Mouse (Mus musculus): Measurements from ENCODE around the gene Ankrd13a.
"Not testable (repeated sequence)": the region's sequence is repeated elsewhere in the genome, so short reads cannot be mapped to it uniquely, and the experiment has no call there.

Gene Ankrd13a

DNA sequence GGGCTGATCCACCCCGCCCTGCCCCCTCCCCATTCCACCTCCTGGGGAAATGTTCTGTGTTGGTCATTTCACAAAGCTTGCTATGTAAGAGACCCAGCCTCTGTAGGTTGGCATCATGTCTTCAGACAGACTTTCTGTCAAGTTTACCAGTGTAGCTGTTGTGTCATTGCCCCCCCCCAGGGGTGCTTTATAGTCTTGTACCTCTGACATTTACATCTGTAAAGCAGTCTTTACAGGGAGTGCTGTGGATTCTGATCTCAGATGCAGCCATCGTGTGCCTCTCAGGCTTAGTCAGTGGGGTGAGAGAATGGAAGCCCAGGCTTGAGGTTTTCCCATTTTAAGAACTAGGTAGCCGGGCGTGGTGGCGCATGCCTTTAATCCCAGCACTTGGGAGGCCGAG lies 27.4 kb downstream of the Ankrd13a start:
- DNase-seq = no peak

DNA sequence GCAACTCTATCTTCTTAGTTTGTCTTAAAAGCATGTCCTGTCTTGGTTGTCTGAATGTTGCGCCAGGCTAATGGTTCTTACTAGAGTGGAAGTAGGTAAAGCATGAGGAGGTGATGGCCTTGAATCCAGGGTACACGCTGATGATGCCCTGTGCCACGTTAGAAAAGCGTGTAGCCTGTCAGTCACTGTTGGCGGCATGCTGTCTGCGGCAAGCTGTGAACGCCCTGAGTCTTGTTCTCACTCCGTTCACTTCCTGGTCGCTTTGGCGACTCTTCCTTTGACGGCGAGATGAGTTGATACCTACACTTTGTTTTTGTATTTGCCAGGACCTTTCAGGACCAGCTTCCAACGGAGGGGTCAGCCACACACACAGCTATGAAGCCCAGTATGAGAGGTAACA lies 28.8 kb downstream of the Ankrd13a start:
- DNase-seq = no peak

DNA sequence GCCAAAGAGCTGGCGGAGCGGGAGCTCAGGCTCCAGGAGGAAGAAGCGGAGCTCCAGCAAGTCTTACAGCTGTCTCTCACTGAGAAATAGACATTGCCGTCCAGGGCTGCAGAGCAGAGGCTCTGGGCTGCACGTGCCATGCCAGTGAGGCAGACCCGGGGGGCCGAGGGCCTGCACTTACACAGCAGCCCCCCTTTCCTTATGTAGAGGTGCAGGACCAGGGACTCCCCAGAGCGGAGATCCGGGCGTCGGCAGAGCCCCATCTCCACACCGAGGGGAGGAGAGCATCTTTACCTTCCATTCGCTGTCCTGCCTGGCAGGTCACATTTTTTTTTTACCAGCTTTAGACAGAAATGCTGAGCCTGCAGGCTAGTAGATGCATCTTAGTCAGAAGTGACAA lies 29.9 kb downstream of the Ankrd13a start:
- DNase-seq = no peak

DNA sequence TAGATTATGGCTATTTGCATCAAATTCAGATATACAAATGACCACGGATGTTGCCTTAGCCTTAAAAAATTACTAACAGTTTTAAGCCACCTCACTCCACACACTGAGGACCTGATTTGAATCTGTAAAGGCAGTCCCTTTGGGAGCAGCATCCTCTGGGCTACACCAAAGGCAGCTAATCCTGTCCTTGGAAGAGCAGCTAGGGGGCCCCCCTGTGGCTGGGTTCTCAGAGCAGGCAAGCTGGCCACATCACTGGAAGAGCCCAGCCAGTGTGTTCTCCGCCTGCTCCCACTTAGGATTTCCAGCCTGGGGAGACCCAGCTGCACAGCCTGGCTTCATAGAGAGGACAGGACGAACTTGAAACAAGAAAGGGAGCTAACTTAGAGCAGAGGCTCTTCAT lies 30.5 kb downstream of the Ankrd13a start:
- peak in 1 of 2 experiments; percentile 46 for DNase-seq

DNA sequence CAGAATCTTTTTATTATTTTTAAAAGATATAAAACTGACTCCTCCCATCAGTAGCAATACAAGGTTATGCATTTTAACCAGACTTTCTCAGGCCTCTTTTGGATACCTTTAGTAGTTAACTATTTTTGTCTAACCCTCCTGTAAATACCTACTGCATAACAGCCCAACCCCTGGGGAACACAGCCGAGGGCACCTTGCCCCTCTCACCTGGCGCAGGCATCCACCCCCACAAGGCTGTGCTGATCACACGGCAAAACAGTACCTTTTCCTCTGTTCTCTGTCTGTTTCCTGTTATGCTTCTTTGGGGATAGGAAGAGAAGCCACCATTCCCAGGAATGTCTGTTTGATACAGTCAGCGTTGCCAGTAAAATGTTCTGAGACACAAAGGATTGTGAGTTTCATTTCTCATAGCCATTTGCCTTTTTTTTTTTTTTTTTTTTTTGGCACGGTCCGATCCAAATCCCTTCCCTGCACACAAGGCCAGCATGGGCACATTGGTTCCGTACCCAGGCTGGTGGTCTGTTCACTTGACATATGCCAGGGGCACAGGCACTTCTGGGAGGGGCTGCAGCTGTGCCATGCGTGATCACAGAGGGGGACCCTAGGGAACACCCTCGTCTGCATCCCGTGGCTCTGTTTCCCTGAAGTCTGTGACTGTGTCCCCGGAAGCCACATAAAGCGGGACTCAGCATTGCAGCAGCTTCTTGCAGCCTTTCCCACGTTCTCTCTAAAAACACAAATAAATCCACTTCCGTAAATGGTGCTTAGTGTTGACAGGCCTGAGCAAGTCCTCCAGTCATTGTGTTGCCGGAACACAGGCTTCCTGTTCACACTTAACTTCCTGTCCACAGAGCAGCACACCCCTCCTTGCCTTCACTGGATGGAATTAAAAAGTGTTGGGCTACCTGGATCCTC lies 31.2 kb downstream of the Ankrd13a start:
- peak in 1 of 2 experiments; percentile 29 for DNase-seq

DNA sequence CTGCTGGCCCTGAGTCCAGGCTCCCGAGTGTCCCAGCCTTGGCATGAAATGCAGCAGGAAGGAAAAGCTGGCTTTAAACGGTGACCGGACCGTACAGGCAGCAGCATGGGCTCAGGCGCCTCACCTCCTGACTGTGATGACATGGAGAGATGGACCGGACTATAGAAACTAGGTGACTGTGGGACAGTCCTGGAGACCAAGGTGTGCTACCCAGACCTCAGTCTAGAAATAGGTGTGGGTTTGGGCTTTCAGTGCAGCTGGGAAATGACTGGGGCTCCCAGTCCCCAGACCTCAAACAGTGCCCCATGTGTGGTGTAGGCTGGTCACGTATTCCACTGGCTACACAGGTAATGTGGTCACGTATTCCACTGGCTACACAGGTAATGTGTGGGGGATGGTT lies 32.2 kb downstream of the Ankrd13a start:
- DNase-seq = no peak

DNA sequence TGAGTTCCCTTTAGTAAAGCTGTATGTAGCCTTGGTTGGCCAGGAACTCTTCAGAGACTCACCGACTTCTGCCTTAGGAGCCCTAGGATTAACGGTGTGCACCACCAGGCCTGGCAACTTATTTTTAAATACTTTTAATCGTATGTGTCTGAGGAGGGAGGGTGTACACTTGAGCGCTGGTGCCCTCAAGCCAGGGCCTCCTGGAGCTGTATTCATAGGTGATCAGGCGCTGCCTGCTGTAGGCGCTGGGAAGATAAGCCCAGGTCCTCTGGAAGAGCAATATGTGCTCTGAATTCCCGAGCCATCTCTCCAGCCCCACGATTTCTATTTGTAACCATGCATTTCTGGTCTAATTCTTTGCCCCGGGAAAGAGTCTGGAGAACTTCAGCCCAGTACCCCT lies 32.6 kb downstream of the Ankrd13a start:
- DNase-seq = no peak

DNA sequence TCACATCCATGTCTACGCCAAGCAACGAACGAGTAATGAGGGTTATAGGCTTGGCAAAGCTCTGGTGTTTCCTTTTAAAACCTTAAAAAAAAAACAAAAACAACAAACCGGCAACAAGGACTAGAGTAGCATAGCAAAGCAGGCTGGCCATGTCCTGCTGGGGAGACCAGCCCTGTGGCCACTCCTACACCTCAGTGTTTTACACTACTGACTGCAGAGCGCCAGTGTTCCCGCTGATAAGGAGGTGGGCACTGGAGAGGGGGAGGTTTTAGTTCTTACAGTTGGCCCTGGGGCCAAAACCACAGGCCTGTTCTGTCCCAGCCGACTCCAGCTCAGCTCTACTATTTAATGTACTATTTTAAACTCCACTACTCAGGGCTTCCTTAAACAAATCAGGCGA lies 33.0 kb downstream of the Ankrd13a start:
- no peak for DNase-seq

DNA sequence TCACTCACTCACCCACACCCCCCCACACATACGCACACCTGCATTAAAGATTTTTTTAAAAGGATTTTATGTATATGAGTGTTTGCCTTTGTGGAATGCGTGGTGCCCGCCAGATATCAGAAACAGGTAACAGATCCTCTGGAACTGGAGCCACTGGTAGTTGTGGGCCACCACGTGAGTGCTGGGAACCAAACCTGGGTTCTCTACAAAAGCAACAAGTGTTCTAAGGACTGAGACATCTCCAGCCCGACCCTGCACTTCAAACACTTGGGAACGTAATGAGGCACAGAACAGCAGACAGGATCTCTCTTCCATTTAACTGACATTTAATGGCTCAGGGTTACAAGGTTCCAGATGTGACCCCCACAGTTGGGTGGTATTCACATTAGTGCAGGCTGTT lies 33.4 kb downstream of the Ankrd13a start:
- no peak for DNase-seq

DNA sequence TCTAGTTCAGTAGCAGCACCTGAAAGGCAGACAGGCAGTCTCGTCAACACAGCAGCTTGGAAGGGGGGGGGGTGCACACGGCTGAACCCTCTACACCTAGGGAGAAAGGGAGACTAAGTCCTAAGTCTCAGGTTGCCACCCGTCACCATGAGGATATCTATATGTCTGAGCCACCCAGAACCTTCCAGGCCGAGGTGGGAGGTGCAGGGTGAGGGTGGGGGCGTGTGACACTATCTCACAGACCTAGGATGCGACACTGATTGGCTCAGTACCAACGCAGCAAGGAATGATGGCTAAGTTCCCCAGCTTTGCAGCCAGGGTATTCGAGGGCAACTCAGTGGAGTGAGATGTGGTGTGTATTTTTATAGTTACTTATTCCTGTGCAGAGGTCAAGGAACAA lies 33.9 kb downstream of the Ankrd13a start:
- DNase-seq = no peak

DNA sequence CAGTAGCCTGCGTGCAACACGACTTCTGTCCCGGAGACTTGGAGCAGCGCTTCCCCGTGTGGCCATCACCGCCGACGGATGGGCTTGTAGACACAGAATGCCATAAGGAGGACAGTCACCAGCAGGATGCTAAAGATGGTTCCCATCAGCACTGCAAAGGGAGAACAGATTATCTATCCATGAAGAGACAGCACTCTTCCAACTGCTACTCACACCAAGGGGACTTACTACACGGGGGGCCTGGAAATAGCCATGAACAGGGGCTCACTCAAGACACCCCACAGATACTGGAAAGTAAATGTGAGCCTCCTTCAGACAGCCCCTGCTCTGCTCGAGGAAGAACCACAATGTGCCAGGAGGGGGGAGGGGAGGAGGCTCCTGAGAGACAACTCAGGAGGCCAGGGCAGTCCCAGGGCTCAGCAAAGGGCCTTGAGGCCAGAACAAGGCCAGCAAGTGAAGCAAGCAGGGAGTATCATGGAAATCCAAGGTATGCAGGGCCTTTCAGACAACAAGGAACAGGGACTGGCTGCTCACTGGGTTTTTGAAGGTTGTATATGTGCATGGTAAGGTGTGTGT lies 34.8 kb downstream of the Ankrd13a start:
- no peak for DNase-seq

DNA sequence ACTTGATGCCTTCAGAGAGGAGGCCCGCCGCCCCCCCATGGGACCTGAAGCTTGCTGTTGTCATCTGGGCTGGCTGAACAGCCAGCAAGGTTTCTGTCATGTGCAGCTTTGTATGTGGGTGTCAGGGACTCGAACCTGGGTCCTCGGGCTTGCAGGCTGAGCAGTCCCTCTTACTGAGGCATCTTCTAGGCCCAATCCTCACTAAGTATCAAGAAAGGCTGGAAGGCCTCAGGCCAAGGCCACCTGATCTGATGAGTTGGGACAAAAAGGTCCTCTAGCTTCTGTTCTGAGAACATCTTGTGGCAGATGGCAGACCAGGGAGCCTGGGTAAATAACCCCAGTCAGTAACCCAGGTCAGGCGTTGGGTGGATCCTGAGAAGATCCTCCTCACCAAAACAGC lies 35.3 kb downstream of the Ankrd13a start:
- DNase-seq = no peak

DNA sequence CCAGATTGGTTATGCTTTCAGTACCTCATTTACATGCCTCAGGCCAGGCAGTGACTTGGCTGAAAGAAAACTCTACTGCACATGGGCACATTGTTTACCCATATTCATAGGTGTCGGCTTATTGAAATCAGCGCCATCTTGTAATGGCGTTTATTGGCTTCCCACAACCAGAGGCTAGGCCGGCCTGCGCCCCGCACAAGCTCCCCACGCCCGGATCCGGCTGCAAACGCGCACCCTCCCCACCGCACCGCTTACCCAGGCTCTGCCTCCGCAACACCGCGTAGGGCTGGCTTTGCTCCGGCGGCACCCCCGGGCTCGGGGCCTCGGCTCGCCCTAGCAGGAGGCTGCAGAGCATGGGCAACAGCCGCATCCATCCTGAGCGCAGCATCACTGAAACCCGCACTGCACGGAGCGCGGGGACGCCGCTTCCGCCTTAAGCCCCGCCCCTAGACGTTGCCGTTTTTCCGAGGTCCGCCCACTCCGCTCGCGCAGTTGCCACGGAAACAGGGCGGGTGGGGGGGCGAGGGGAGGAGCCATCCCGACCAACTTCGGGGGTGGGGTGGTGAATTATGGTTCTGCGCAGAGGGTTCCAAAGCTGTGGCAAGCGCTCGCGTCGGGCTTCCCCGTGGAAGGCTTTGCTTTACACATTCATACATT lies 39.2 kb downstream of the Ankrd13a start:
- DNase-seq = peak; percentile 73 to 77

DNA sequence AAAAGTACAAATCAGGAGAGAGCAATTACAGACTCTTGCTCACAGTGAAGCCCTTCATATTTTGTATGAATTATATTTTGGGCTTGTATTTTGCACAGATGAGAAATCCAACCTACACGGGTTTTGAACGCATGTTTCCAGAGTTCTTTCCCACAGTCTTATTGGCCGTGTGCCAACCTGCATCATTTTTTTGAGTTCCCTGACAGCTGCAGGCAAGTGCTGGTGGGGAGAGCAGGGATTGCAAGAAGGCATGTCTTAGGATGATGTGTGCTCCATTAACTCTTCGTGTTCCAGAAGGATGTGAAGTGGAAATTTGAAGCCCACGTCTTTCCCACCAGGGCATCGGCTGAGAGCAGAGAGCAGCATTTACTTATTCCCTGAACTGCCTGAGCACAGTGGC lies 42.1 kb downstream of the Ankrd13a start:
- DNase-seq = no peak

DNA sequence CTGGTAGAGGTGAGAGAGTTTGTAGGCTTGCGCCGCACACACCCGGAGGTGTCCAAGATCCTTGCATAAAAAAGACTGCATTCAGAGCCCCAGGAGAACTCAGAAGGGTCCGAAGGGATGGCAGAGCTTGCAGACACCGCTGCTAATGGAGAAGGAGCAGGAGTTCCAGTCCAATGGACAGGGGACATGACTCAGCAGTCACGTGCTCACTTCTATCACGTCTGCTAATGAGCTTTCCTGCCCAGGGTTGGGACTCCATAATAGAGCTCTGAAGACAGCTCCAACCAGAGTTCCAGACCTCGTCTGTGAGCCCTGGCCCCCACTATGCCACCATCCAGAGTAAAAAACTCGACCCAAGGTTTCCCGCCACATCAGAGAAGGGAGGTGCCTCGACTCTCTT lies 43.6 kb downstream of the Ankrd13a start:
- DNase-seq = peak in 1 of 2 experiments; percentile 42

DNA sequence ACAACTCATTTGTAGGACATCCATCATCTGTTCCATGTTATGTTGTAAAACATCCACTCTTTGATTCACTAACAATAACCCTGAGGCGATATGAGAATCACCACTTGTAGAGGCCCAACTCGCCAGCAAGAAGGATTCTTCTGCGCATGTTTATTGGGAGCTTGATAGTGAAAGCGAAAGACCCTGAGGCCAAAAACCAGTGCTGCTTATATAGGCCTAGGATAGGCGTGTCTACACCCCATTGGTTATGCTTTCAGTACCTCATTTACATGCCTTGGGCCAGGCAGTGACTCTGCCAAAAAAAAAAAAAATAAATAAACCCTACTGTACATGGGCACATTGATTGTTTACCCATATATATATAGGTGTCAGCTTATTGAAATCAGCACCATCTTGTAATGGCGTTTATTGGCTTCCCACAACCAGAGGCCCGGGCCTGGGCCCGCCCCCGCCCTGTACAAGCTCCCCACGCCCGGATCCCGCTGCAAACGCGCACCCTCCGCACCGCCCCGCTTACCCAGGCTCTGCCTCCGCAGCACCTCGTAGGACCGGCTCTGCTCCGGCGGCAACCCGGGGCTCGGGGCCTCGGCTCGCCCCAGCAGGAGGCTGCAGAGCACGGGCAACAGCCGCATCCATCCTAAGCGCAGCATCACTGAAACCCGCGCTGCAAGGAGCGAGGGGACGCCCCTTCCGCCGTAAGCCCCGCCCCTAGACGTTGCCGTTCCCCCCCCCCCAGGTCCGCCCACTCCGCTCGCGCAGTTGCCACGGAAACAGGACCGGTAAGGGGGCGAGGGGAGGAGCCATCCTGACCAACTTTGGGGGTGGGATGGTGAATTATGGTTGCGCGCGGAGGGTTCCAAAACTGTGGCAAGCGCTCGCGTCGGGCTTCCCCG lies 48.6 kb downstream of the Ankrd13a start, which contains the start of gene 1500011B03Rik:
TSS of gene 1500011B03Rik (minus strand) at position 673 of the 893 bp plus-strand sequence.
- DNase-seq = peak; percentile 34 to 56

DNA sequence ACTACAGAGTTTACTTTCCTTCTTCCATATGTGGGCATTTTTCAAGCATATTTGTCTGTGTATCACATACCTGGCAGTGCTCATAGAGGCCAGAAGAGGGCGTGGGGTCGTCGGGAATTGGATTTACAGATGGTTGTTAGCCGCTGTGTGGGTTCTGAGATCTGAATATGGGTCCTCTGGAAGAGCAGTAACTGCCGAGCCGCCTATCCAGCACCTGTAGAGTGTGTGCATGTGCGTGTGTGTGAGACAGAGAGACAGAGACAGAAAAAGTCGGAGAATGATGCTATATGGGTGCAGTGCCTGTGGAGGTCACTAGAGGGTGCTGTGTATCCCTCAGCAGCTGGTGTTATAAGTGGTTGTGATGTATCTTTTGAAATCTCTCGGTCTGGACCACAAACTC lies 49.7 kb downstream of the Ankrd13a start:
- DNase-seq = peak in 1 of 2 experiments; percentile 66

DNA sequence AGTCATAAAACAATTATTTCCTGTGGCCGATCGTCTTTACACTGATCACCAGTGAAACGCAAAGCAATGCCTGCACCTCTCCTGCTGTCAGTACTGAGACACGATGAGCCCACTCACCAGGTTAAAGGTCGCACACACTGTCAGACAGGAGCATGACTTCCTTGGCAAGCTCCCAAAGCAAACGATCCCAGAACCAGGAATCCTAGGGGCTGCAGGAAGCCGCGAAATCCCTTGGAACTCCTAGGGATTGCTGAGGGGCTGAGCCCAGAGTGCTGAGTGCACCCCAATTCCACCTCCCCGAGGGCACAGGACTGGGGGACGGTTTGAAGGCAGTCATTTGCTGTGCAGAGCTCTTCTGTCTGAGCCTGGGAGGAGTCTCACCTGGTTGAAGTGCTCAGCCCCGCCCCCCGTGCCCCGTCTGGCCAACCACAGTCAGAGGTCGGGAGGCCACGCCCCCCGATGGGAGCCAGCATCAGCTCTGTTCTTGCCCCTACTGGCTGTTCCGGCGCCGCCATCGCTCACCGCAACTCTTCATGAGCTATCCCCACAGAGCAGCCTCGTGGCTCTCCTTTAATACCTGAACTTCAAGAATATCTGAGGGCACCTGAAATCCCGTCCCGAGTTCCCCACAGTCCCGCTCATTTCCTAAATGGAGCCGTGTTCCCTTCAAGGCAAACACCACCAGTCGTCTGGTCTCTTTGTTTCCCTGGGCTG lies 51.7 kb downstream of the Ankrd13a start:
- DNase-seq = peak; percentile 78 to 85

DNA sequence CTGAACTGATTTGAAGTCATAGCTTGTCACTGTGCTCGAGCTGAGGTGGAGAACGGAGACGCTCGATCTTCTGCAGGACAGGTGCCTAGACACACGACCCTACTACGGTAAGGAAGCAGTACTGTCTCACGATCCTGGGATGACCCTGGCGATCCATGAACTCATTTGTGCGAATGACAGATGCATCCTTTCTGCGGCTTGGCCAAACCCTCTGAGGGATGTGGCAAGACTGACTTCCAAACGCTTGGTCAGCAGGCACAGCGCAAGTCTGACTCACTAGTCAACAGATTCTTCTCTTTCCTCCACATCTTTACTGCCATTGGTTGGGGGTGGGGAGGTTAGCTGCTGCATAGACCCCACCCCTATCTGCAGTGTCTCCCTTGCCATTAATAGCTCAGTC lies 53.0 kb downstream of the Ankrd13a start:
- DNase-seq = no peak

DNA sequence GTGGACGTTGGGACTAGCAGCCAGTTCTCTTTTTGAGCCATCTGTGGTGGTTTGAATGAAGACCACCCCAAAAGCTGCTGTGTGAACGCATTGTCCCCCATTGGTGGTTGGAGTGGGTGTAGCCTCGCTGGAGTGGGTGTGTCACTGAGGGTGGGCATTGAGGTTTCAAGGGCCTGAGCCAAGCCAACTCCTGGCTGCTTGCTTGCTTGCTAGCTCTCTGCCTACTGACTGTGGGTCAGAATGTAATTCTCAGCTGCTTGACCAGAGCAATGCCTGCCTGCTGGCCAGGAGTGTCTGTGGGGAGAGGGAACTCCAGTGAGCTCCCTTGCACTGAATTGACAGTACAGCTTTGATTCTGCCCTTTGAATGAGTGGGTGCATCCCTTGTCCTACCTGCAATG lies 55.3 kb downstream of the Ankrd13a start:
- no peak for DNase-seq

DNA sequence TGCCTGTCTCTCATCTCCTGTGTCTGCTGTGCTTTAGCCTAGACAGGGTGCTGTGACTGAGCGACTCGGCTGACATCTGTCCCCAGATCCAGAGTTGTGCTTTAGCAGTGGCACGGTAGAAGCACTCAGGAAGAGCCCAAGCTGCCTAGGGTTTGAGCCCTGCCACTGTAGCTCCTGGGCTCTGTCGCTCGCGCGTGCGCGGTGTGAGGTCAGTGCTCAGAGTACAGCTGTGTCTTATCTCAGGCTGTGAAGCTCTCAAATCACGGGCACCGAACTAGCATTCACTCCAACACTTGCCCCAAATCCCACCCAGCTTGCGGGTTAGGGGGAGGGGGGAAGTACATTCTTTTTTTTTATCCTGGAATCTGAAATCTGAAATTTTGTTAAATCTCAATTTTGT lies 62.4 kb downstream of the Ankrd13a start:
- DNase-seq = no peak

DNA sequence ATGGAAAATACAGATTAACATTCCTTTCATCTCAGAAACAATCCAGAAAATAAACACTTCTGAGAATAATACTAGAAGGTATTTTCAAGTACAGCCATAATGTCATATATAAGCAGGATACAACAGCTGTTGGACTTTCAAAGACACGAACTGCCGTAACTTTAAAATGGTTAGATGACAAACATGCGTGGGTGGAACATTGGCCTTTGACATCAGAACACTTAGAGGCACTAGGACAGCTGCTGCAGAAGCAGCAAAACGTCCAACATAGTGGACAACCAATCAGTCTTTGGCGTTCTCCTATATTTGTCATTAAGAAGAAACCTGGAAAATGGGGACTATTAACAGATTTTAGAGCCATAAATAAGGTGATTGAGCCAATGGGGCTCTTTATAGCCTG lies 66.0 kb downstream of the Ankrd13a start:
- not testable (repeated sequence) for DNase-seq
